10 mouse cellular contexts compared by ENCODE assay signal in the genomic region with DNA sequence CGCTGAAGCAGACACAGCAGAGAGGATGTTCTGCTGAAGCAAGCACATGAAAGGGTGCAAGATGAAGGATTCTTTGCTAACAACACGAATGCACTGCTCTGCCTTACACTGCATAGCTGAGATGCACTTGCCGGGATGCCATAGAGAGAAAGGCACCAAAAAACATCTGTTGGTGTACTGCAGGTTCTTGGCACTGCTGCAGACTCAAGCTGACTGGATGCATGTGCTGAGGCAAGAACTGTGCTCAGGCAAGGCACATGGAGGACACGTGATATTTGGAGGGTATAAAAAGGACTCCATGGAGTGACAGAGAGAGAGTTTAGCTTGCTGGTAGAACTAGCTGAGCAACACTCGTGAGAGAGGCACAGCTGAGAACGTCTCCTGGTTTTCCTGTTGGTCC.
"Had no signal": no experiment of that assay in that cellular context is flagged by ENCODE, and none has a peak within 500 bp of the region (broad histone marks: within the 10 kb centered on the region; RNA-seq: fewer than 3 reads in every experiment).

No protein-coding gene starts in this region.

- H3K4me3 ChIP-seq: liver, embryonic 13.5 days; liver, embryonic 15.5 days; lung, embryonic 15.5 days; midbrain, embryonic 10.5 days; midbrain, embryonic 12.5 days; myocyte; neural tube, embryonic 13.5 days; neural tube, embryonic 15.5 days had no signal

- DNase-seq: lung, adult 2 months; right cerebral cortex, postnatal 25 days had no signal

- H3K27ac ChIP-seq: liver, embryonic 13.5 days; liver, embryonic 15.5 days; lung, embryonic 15.5 days; midbrain, embryonic 10.5 days; midbrain, embryonic 12.5 days; neural tube, embryonic 13.5 days; neural tube, embryonic 15.5 days had no signal
